Mouse (Mus musculus) spleen, adult 18-20 months (tissue): Measurements from ENCODE around the gene Ltb.

ENCODE experiments used
- DNase-seq, 2 experiments: peaks; one replicate each; pipeline ENCODE4 v3.0.0; 2022; ENCODE audit warnings: mixed read lengths in 2 of 2

Gene Ltb

DNA sequence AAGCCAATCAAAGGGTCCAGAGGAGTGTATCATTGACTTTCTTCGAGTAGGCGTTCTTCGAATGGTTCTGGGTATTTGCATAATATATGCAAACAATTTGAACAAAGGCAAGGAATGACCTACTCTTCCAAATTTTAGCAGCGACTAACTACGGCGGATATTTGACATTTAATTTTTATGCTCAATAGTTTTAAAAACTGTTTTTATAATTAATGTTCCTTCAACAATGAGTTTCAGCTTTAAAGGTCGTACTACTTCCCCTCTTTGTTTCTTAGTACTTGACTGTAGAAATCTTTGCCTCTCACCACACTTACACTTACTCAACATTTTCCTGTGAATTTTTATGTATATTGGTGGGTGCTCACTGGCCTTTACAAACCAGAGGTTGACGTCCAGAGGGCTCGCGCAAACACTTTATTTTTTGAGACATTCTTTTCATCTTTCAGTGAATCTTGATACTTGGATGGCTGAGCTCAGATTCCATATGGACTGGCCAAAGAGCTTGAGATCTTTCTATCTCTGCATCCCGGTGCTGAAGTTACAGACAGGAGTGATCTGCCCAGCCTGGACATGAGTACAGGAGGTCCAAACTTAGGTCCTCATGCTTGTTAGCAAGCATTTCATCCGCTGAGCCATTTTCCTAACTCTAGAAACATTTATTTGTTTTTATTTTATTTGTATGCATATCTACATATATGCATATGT, 28.6 kb upstream of the Ltb start:
- no peak for DNase-seq

DNA sequence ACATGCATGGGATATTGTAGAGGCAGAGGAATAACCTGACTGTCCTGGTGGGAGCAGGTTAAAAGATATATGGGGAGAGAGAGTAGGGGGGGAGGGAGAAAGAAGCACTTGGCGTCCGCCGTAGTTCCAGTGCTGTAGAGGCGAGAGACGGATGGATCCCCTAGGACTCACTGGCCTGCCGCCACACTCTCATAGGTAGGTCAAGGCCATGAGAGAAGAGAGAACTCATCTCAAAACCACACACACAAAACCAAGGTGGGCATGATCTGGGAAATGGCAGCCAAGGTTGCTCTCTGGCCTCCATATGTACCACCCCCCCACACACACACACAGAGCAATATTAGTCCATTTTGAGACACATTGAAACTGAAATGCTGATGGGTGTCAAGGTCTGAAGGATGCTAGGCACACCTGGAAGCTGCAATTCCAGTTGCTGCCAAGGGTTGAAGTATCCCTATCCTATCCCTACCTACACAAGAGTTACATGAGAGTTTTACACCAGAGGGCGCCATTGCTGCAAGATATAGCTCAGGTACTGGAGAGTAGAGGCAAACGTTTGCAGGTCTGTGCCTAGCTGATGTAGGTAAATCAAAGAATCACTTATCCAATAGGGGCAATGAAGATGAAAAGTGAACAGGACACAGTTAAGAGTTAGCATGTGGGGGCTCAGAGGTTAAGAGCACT, 27.7 kb upstream of the Ltb start:
- peak in 1 of 2 experiments; percentile 69 for DNase-seq

DNA sequence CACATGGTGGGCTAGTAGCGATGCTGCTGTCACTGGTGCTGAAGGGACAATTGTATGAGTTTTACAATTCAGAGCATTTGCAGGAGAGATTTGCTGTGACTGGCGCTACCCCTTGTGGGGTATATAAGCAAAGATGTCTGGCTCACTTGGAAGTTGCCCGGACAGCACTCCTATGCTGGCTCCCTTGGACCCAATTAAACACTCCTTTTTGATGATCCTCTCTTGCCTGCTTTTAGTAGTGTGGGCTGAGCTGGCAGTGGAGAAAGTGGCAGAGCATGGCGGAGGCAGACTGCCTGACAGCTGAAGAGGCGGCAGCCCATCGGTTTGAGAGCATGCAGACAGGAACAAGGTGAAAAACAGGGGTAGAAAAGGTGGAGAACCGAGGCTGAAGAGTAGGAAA, 26.4 kb upstream of the Ltb start:
- no peak for DNase-seq

DNA sequence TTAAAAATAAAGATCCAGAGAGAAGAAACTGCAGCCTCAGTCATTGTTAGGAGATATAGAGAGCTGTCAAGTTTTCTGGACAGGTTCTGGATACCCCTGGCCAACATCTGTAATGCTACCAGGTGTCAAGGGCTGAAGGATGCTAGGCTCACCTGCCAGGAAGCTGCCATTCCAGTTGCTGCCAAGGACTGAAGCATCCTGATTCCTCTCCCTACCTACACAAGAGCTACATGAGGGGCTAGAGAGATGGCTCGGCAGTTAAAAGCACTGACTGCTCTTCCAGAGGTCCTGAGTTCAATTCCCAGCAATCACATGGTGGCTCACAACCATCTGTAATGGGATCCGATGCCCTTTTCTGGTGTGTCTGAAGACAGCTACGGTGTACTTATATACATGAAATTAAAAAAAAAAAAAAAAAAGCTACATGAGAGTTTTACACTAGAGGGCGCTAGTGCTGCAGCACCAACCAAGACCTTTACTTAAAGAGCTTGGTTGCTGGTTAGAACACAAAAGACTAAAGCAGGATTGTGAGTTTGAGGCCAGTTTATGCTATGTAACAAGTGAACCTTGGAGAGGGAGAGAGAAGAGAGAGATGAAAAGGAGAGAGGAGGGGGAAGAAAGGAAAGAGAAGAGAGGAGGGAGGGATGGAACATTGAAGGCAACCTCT, 25.6 kb upstream of the Ltb start:
- no peak for DNase-seq

DNA sequence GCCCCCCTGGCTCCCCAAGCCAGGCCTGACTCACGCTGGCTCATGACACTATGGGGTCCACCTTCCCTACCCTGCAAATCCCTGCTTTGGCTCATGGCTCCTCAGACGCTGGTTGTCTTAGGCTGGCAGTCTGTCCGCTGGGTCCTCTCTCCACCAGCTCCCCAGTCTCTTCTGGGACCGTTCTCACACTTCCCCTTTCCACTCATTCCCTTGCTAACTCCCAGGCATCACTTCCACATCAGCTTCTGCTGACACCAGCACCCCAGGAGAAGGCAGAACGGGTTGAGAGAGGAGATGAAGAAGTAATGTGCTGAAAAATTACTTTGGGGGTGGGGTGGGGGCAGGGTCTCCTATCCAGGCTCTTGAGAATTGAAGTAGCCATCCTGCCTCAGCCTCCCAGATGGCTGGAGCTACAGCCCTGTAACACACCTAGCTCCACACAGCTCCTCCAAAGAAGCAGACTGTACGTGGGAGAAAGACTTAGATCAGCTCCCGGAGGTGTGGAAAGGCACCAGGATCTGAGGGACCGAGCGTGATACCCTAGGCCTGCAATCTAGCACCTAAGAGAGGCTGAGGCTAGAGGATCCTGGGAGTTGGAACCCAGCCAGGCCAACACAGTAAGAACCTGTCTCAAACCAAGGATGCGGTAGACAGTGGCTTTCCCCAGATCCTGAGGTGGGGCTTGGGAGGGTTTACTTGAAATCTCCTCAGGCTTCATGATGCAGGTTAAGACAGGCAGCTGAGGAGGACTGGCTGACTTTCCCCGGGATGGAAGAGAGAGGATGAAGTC, 21.6 kb upstream of the Ltb start:
- peak; percentile 32 to 57 for DNase-seq

DNA sequence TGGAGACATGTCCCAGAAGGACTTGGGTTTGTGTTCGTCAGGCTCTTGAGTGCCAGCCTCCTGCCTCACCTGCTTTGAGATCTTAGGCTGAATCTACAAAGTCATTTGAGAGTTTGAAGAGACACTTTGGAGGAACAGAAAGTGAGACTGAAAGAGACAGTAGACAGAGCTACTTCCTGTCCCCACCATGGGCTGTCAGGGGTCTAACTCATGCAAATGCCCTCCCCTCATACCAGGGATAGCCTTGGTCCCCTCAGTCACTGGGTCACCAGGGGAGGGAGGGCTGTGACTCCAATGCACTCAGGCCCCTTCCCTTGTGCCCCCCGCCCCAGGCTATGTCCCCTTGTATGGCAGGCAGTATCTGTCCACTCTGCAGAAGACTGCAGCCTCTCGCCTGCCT, 20.9 kb upstream of the Ltb start:
- peak; percentile 46 to 59 for DNase-seq

DNA sequence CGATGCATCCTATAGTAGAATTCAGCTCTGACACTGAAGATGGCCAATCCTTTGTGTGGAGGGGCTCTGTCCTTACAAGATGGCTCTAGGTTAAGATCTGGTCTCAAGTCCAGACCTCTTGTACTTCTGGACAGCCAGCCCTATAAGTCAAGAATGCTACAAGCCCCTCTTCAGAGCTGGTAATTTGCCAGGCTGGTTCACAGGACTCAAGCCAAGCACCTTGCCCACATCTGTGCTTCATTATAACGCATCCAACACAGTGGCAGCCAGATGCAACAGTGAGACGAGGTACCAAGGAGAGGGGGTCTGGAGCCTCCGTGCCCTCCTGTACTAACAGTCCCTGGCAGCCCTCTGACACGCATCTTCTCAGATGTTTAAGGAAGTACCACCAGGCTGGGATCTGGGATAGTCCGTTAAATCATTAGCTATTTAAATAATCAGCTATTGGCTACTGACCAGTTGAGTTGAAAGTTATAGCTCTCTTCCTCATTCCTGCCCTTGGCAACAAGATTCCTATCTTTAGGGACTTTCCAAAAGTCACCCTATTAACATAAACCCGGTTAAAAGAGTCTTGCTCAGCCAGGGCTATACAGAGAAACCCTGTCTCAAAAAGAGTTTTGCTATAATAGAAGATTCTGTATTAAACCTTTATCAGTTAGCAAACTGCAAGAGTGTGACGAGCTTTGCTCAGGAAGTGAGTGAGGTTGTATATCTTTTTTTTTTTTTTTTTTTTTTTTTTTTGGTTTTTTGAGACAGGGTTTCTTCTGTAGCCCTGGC, 19.9 kb upstream of the Ltb start:
- no peak for DNase-seq

DNA sequence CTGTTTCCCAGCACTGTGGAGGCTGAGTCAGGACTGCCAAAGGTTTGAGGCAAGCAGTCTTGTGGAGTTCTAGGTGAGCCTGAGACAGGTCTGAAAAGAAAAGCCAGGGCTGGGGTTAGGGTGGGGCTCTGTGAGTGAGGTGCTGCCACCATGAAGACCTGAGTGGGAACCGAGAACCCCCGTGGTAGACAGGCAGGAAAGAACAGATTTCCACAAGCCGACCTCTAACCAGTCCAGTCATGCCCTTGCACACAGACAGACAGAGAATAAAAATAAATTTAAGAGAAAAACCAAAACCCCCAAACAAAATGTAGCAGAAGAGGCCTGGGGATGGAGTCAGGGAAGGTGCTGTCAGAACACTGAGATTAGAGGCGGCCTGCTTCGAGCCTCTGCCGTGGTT, 18.9 kb upstream of the Ltb start:
- DNase-seq = peak; percentile 38 to 47

DNA sequence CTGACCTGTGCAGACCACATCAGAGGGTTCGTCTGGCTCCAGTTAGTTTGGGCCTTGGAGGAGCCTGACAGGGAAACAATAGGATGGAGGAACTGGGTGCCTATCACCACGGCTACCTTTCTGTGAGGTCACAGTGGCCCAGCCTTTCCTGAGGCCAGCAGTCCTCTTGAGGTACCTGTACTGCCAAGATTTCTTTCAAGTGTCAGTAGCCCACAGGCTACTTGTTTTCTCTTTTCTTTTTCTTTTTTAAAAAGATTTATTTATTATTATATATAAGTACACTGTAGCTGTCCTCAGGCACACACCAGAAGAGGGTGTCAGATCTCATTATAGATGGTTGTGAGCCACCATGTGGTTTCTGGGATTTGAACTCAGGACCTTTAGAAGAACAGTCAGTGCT, 18.3 kb upstream of the Ltb start, which contains the start of gene Aif1:
Aif1 (minus strand) TSS at position 101 of the 400 bp plus-strand sequence.
- DNase-seq = no peak

DNA sequence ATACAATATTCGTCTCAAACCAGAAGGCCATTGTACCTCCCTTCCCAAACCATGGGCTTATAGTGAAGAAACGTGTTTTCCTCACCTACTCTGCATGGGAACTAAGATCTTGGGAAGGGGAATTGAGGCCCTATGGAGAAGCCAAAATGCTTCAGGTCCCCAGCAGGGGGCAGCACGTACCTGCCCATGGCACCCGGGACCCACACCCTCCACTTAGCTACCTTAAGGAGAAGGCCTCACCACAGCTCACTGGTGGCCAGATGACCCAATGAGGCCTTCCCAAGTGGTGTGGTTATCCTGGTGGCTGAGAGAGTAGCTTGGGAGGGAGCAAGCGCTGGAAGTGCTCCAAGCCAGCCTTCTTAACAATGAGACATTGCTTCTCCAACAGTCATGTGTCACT, 15.7 kb upstream of the Ltb start:
- DNase-seq = peak; percentile 72 to 80

DNA sequence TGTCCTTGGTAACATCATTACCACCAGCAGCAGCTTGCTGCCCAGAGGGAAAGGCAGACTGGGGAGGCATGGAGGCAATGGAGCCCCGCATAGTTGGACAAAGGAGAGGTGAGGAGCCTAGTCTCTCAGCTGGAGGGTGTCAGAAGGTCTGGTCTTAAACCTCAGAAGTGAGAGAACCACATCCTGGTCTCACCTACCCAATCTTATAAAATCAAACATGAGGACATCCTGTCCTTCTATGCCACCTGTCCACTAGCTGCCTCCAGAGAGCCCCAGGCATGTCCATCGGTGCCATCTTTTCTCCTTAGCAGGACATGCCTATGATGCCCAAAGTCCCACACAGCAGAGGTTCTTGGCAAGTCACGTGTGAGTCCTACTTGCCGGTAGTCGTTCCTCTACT, 14.1 kb upstream of the Ltb start:
- no peak for DNase-seq

DNA sequence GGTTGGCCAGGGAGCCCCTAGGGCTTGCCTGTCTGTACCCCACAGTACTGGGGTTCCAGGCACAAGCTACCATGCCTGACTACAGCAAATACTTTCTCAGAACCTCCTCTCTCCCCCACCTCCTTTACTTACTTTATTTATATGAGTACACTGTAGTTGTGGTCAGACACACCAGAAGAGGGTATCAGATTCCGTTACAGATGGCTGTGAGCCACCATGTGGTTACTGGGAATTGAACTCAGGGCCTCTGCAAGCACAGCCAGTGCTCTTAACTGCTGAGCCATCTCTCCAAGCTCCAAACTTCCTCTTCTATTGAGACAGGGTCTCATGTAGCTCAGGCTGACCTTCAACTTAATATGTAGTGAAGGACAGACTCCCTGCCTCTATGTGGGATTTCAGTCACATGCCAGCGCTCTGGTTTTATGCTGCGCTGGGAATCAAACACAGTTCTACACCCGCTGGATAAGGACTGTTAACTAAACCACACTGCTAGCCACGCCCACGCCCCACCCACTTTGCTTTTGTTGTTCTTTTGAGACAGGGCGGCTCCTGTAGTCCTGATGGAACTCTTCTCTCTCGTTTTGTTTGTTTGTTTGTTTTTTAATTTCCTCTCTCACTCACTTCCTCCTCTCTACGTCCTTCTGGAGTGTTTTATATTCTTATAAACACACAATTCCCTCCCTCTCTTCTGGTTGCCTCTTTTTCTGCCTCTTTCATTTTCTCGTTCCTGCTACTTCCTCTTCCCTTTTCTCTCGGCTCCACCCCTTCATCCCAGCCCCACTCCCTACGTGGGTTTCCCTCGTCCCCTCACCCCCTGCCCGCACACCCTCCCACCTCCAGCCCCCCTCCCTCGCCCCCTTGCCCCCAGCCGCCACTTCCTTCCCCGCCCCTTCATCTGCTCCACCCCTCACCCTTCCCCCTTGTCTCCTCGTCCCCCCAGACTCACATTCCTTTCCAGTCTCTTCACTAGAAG, 8.3 kb upstream of the Ltb start:
- peak; percentile 73 to 89 for DNase-seq

DNA sequence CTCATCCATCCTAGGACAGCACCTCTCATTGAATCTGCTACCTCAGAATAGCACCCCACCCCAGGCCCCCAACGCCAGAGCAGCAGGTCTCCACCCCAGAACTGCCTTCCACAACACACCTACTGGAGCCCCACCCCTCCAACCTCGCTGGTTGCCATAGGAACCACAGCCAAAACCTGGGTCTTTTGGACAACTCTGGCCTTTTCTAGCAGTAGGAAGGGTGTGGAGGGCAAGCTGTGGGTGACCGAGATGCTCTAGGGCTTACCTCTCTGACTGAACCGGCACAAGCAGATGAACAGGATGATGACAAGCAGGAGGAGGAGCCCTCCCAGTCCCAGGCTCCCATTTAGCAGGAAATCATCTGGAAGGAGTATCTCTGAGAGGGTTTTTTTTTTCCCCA, 7.6 kb upstream of the Ltb start:
- peak; percentile 61 to 63 for DNase-seq

DNA sequence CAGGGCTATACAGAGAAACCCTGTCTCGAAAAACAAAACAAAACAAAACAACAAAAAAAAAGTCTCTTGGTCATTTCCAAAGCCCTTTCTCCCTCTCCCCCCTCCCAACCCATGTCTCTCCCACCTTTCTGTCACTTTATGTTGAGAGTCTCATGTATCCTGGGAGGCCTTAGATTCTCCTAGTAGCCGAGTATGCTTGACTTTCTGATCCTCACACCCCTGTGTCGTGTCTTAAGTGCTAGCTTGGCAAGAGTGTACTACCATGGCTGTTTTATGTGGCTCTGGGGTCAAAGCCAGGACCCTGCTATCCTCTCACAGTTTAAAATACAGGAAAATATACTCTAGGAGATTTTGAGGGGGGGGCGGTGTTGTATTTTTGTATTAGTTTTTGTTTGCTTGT, 6.9 kb upstream of the Ltb start:
- no peak for DNase-seq

DNA sequence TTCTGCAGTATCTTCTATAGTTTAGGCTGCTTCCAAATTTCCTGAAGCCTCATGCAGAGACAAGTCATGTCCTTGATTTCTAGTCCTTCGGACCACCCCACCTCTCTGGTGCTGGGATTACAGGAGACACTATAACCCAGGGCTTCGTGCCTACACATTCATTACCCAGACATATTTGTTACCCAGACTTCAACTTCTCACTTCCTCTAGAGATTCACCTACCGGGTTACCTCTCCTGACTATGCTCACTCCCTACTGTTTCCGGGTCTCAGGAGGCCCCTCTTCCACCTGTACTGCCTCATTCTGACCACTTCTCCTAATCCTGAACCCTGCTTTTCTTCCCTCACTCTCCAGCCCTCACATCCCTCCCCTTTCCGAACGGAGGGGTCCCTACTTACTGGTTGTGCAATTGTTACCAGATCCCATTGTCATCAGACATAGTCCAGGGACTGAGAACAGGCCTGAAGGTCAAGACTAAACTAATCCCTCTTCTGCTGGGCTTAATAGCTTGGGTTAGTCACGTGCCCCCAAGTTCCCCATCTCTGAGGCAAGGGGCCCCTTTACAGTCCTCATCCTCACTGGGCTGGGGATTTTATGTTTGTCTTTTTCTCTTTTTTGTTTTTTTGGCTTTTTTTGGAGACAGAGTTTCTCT, 6.2 kb upstream of the Ltb start, which contains the start of gene Lst1:
Lst1 (minus strand) TSS at position 481 of the 652 bp plus-strand sequence.
- DNase-seq = no peak

DNA sequence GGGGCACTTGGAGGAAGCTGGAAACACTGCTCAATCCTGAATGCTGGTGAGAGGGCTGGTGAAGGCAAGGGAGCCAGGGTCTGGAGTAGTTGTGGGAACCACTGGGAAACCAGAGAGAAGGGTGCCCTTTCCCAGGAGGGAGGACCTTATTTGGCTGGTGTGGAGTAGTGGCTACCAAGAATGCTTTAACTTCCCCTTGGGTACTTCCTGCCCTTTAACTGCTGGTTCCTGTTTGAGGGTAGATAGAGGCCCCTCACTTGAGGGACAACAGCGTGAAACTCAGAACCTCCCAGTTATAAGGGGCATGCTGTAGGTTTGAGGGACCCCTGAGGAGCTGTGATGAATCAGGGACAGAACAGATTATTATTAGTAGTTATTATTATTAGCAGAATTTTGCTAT, 5.1 kb upstream of the Ltb start:
- DNase-seq = no peak

DNA sequence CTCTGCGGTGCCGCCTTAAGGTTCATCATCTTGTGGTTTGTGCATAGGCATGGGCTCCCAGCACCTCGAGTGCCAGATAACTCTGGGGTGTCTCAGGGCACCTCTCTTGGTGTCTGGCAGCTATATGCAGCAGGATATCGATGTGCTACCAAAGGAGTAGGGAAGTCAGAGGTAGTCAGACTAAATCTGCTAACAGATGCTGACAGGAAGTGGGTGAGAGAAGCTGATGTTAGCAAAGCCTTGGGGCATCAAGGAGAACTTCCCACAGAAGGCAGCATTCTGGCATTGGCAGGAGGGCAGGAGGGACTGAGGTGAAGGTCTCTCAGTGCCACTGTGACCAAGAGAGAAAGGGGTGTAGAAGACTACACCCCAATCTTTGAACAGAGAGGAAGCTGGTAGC, 4.1 kb upstream of the Ltb start:
- peak; percentile 45 to 56 for DNase-seq

DNA sequence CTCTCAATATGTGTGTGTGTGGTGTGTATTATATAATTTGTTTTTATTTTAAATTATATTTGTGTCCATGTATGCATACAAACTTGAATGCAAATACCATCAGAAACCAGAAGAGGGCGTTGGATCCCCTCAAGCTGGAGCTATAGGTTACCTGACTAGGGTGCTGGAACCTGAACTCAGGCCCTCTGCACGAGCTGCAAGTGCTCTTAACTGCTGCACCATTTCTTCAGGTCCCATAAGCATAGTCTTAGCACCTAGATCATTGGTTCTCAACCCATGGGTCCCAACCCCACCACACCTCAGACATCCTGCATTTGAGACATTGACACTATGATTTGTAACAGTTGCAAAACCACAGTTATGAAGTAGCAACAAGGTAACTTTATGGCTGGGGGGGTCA, 2.5 kb upstream of the Ltb start:
- DNase-seq = no peak

DNA sequence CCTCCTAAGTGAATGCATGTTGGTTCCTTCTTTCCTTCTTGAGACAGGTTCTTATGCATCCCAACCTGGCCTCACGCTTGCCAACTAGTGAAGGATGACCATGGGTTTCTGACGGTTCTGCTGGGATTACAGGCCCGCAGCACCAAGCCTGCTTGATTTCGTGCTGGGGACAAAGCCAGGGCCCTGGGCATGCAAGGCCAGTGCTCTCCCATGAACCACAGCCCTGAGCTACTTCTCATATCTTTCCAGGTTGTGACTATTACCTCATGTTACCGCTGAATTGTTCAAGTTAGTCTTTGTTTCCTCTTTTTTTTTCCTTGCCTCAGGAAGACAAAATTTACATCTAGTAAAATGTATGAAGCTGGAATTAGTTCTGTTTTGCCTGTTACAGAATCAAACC, 1.3 kb upstream of the Ltb start:
- DNase-seq = no peak

DNA sequence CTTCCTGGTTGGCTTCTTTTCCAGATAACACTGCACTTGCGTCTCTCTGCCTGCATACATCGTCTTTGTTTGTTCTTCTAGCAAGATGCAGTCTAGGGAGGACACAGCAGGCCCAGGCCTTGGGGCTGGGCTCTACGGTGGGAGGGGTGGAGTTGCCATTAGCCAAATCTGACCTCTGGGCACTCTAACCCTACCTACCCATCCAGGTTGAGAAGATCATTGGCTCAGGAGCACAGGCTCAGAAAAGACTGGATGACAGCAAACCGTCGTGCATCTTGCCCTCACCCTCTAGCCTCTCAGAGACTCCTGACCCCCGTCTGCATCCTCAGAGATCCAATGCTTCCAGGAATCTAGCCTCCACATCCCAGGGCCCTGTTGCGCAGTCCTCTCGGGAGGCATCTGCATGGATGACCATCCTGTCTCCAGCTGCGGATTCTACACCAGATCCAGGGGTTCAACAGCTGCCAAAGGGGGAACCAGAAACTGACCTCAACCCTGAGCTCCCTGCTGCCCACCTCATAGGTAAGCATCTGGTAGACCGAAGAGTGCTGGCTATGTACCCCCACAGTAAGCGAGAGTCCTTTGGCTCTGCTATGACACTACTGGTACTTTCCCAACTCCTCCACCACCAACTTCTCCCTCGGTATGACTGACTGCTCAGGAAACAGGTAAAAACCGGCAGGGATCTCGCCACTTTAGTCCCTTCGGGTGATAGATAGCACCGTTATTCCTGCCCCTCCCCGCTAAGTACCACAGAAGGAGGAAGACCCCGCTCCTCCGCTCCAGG, 798 bp downstream of the Ltb start:
- peak; percentile 49 to 58 for DNase-seq
